In the genomic region with DNA sequence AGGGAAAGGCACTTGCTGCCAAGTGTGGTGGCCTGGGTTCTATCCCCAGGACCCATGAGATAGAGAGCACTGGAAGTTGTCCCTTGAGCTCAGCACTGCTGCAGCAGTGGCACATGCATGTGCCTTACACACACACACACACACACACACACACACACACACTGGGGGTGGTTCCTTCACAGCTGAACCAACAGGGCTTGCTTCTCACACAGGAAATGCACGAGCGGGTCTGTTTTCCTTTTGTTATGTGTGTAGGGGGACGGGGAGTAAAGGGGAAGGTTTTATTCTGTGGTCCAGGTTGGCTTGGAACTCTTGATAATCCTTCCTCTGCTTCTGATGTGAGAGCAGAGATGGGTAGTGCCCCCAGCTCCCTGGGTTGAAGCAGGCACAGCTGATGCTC, we compare ENCODE assay signal across 8 mouse cellular contexts. TPM values are rescaled to one million over a fixed set of nuclear protein-coding genes. Genes with fewer than 3 reads are reported as not detected.
DNase-seq lines count a peak whose midpoint lies in the region; ATAC-seq and TF ChIP-seq lines count a peak whose summit lies in the region.

No protein-coding gene starts in this region.

- no peaks in the 10 kb centered on the region for H3K9me3 ChIP-seq in kidney, embryonic 15.5 days (replicated peaks)
- H3K9me3 ChIP-seq in kidney, embryonic 14.5 days (ENCODE audit: control insufficient read depth, low read length): no peaks in the 10 kb centered on the region
- no peaks in the 10 kb centered on the region for H3K9me3 ChIP-seq in stomach, embryonic 14.5 days (ENCODE audit: control insufficient read depth, low read depth, low read length)

- WGBS in kidney, embryonic 15.5 days: 24% methylated on average over 3 of the region's 3 CpGs
- 29% methylated on average over 3 of the region's 3 CpGs for WGBS in kidney, embryonic 14.5 days
- 41% methylated on average over 3 of the region's 3 CpGs for WGBS in stomach, embryonic 14.5 days

- no peaks in the 10 kb centered on the region for H3K27me3 ChIP-seq in kidney, embryonic 15.5 days
- no peaks in the 10 kb centered on the region for H3K27me3 ChIP-seq in kidney, embryonic 14.5 days (ENCODE audit: control insufficient read depth, insufficient read depth, low read length)
- no peaks in the 10 kb centered on the region for H3K27me3 ChIP-seq in stomach, embryonic 14.5 days (ENCODE audit: control insufficient read depth, insufficient read depth, low read length)

- intact Hi-C loops in left cerebral cortex, adult 2 months (cut with DNase I): loop anchor here (5.0 kb wide), 1 partner anchor 155 kb away; no protein-coding TSS in a partner anchor

- peak overlapping the region; percentile 97 for H3K27ac ChIP-seq in kidney, embryonic 15.5 days
- H3K27ac ChIP-seq in kidney, embryonic 14.5 days (ENCODE audit: low read depth, low read length): no peak overlapping the region
- peak overlapping the region; percentile 95; the same call in 1 of the 2 replicates for H3K27ac ChIP-seq in stomach, embryonic 14.5 days (ENCODE audit: low read length)
- no peak overlapping the region for H3K27ac ChIP-seq in left cerebral cortex, adult 2 months

- no peak for ATAC-seq in kidney, embryonic 15.5 days (replicated peaks; ENCODE audit: low FRiP score)
- ATAC-seq in kidney, embryonic 14.5 days (ENCODE audit: low FRiP score, low TSS enrichment): no peak
- no peak for ATAC-seq in stomach, embryonic 14.5 days (ENCODE audit: insufficient number of reproducible peaks, insufficient read depth, low FRiP score, low read depth)

- H3K36me3 ChIP-seq in kidney, embryonic 15.5 days: peaks cover 18% of the 10 kb centered on the region
- H3K36me3 ChIP-seq in kidney, embryonic 14.5 days (ENCODE audit: control insufficient read depth, insufficient read depth, low read length): peaks cover 9% of the 10 kb centered on the region; the same call in 1 of the 2 replicates
- H3K36me3 ChIP-seq in stomach, embryonic 14.5 days (ENCODE audit: control insufficient read depth, insufficient read depth, low read length): peaks cover 7% of the 10 kb centered on the region

- peak; percentile 84 for DNase-seq in T-cell, adult 2 months (ENCODE audit: low spot score)
- peak; percentile 31 to 55 for DNase-seq in kidney, postnatal 25 days
- DNase-seq in urinary bladder, postnatal 25 days (ENCODE audit: low spot score): no peak
- no peak for DNase-seq in left cerebral cortex, adult 2 months (ENCODE audit: extremely low spot score in 1 of 2, low spot score in 2 of 2)
- no peak for DNase-seq in cerebellum, postnatal 14 days

- peaks cover 69% of the 10 kb centered on the region for H3K4me1 ChIP-seq in kidney, embryonic 15.5 days
- H3K4me1 ChIP-seq in kidney, embryonic 14.5 days (ENCODE audit: control insufficient read depth, insufficient read depth, low read length): peaks cover 52% of the 10 kb centered on the region
- H3K4me1 ChIP-seq in stomach, embryonic 14.5 days (ENCODE audit: control insufficient read depth, insufficient read depth, low read length): peaks cover 62% of the 10 kb centered on the region

- no peak overlapping the region for H3K4me3 ChIP-seq in kidney, embryonic 15.5 days (replicated peaks)
- no peak overlapping the region for H3K4me3 ChIP-seq in kidney, embryonic 14.5 days (ENCODE audit: low read length)
- no peak overlapping the region for H3K4me3 ChIP-seq in stomach, embryonic 14.5 days (ENCODE audit: low read depth, low read length)
- no peak overlapping the region for H3K4me3 ChIP-seq in left cerebral cortex, adult 2 months

- H3K4me2 ChIP-seq in kidney, embryonic 15.5 days: no peak overlapping the region
- H3K4me2 ChIP-seq in kidney, embryonic 14.5 days (replicated peaks; ENCODE audit: low read depth, low read length): no peak overlapping the region
- no peak overlapping the region for H3K4me2 ChIP-seq in stomach, embryonic 14.5 days (replicated peaks; ENCODE audit: low read depth, low read length)

- H3K9ac ChIP-seq in kidney, embryonic 15.5 days: no peak overlapping the region
- H3K9ac ChIP-seq in kidney, embryonic 14.5 days (ENCODE audit: low read depth, low read length): no peak overlapping the region
- no peak overlapping the region for H3K9ac ChIP-seq in stomach, embryonic 14.5 days (replicated peaks; ENCODE audit: low read depth, low read length)

- TF ChIP-seq CTCF in left cerebral cortex, adult 2 months (IDR thresholded peaks at IDR 0.05): no peak

RNA-seq across cellular contexts. Expression of a gene that starts 13.9 kb away (rescaled TPM):
- 51.2 and 54.4 TPM in 2 replicates for polyA plus RNA-seq in kidney, embryonic 15.5 days (2015; fragmentation: Nextera tagmentation; extraction: Ambion mirVana)
- polyA plus RNA-seq in kidney, embryonic 14.5 days (2014; fragmentation: Nextera tagmentation; extraction: Ambion mirVana): 47.4 and 76.1 TPM in 2 replicates
- polyA plus RNA-seq in stomach, embryonic 14.5 days (2014; fragmentation: Nextera tagmentation; extraction: Ambion mirVana): 47.0 and 61.2 TPM in 2 replicates
- total RNA-seq in left cerebral cortex, adult 2 months (2021): 10 to 100 TPM; 52.7 to 60.9 TPM

RNA-seq across cellular contexts. Expression of a gene that starts 15.3 kb away (rescaled TPM):
- 4.0 and 6.3 TPM in 2 replicates for polyA plus RNA-seq in kidney, embryonic 15.5 days (2015; fragmentation: Nextera tagmentation; extraction: Ambion mirVana)
- 2.0 and 3.7 TPM in 2 replicates for polyA plus RNA-seq in kidney, embryonic 14.5 days (2014; fragmentation: Nextera tagmentation; extraction: Ambion mirVana)
- 3.1 and 5.3 TPM in 2 replicates for polyA plus RNA-seq in stomach, embryonic 14.5 days (2014; fragmentation: Nextera tagmentation; extraction: Ambion mirVana)
- total RNA-seq in left cerebral cortex, adult 2 months (2021): 1 to 10 TPM; 6.8 to 7.7 TPM

RNA-seq across cellular contexts. Expression of a gene that starts 47.7 kb away (rescaled TPM):
- 71.1 and 73.2 TPM in 2 replicates for polyA plus RNA-seq in kidney, embryonic 15.5 days (2015; fragmentation: Nextera tagmentation; extraction: Ambion mirVana)
- polyA plus RNA-seq in kidney, embryonic 14.5 days (2014; fragmentation: Nextera tagmentation; extraction: Ambion mirVana): 64.0 and 66.9 TPM in 2 replicates
- polyA plus RNA-seq in stomach, embryonic 14.5 days (2014; fragmentation: Nextera tagmentation; extraction: Ambion mirVana): 76.3 and 81.3 TPM in 2 replicates
- 100 to 1,000 TPM; 349 to 358 TPM for total RNA-seq in left cerebral cortex, adult 2 months (2021)

Comparison
In these comparisons a context has a peak if more than half of its experiments do, and no peak if none do; other contexts are left out.
1. H3K27ac ChIP-seq: peak in kidney, embryonic 15.5 days (single experiment) and stomach, embryonic 14.5 days (single experiment); none in kidney, embryonic 14.5 days (single experiment) and left cerebral cortex, adult 2 months (single experiment).
2. DNase-seq: peak in T-cell, adult 2 months (single experiment) and kidney, postnatal 25 days (2 of 2); none in urinary bladder, postnatal 25 days (single experiment), left cerebral cortex, adult 2 months (0 of 2) and cerebellum, postnatal 14 days (0 of 2).